Mouse (Mus musculus): ENCODE results near the gene Tmem59l.

DNA sequence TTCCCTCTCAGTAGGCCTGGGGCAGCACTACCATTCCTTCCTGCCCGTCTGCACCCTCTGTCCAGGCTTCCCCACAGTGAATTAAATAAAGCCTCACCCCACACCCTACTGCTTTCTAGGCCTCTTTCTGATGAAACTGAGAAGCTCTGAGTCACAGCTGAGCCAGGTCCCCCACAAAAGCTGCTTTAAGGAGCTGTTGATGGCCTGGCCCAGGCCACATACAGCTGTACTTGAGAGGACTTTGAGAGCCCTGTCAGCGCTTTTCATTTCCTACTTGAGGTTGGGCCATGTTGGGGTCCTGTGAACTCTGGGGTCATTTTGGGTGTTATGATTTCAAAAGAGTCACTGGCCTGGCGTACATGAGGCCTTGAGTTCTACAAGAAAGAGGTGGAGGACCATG, 48.1 kb upstream of the Tmem59l start:
- no peak for TF ChIP-seq CTCF (IDR thresholded peaks at IDR 0.05; ENCODE audit: extremely low read depth, insufficient read length, insufficient replicate concordance, low read depth, low read length)
- no peak for TF ChIP-seq POLR2A (IDR thresholded peaks at IDR 0.05; ENCODE audit: low read depth, low read length)
